Mouse (Mus musculus) forebrain, embryonic 16.5 days (tissue): ENCODE results near the gene Fam155a. TPM values are rescaled to one million over a fixed set of nuclear protein-coding genes. Genes with fewer than 3 reads are reported as not detected.

Source experiments
- ATAC-seq: fragments of 200-750 bp; cut with Nextera tagmentation; 2 replicates; pipeline ENCODE4 v1.8.0; 2017; ENCODE audit warnings: mild to moderate bottlenecking, moderate library complexity
- H3K27ac ChIP-seq: fragments of 300-500 bp; sonication (generic); 2 replicates; pipeline ENCODE4 v1.5.1; 2014; ENCODE audit warnings: low read length, control low read depth
- H3K27me3 ChIP-seq: fragments of 300-500 bp; sonication (generic); replicated peaks from 2 replicates; pipeline ENCODE4 v1.6.1; 2014; ENCODE audit warnings: low read length; ENCODE audit not compliant: control insufficient read depth, insufficient read depth
- H3K36me3 ChIP-seq: fragments of 300-500 bp; sonication (generic); 2 replicates; pipeline ENCODE4 v1.6.1; 2014; ENCODE audit not compliant: control insufficient read depth, insufficient read depth
- H3K4me1 ChIP-seq: fragments of 300-500 bp; sonication (generic); replicated peaks from 2 replicates; pipeline ENCODE4 v1.6.1; 2014; ENCODE audit warnings: low read length; ENCODE audit not compliant: control insufficient read depth, insufficient read depth
- H3K4me2 ChIP-seq: fragments of 300-500 bp; sonication (generic); 2 replicates; pipeline ENCODE4 v1.6.1; 2014; ENCODE audit warnings: mild to moderate bottlenecking, low read length, control low read depth
- H3K4me3 ChIP-seq: fragments of 300-500 bp; sonication (generic); replicated peaks from 2 replicates; pipeline ENCODE4 v1.5.1; 2014; ENCODE audit warnings: mild to moderate bottlenecking, low read length, control low read depth
- H3K9ac ChIP-seq: fragments of 300-500 bp; sonication (generic); replicated peaks from 2 replicates; pipeline ENCODE4 v1.6.1; 2014; ENCODE audit warnings: low read depth, low read length, control low read depth
- H3K9me3 ChIP-seq: fragments of 300-500 bp; sonication (generic); 2 replicates; pipeline ENCODE4 v1.6.1; 2016; ENCODE audit warnings: low read length; ENCODE audit not compliant: control insufficient read depth
- WGBS: fragments of 180-500 bp; shearing (Covaris S2); extraction: QIAGEN DNeasy Blood & Tissue Kit; methylation state at CpG from one replicate; pipeline ENCODE4 v1.1.7; 2014; 5-methylcytosine and 5-hydroxymethylcytosine counted together
- polyA plus RNA-seq: library from polyadenylated mRNA; unstranded; fragments of >200 nt; fragmentation: Nextera tagmentation; extraction: Ambion mirVana; gene quantifications from 2 replicates; pipeline ENCODE4 v1.2.1, GENCODE M21; 2015

Fam155a gene
- polyA plus RNA-seq, 1 experiment from 2014 or later: 17.6 TPM

DNA sequence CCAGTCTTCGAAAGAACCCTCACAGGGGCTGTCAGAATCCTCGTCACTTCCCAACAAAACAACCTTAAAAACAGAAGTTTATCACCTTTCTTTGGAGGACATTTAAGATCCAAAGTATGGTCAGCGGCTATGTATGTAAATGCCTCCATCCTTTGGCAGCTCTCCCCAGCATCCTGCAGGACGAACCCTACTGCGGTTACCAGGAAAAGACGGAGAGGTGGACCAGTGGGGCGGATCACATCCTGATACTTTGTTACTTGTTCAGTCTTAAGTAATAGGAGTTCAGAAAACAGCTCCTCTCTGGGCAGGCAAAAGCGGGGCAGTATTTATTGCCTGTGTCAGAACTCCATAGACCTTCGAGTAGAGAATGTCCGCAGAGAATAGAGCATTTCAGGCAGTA lies 335.5 kb downstream of the Fam155a start:
- no peak overlapping the region for H3K4me3 ChIP-seq
- no peaks in the 10 kb centered on the region for H3K27me3 ChIP-seq
- H3K9ac ChIP-seq: no peak overlapping the region
- H3K27ac ChIP-seq: no peak overlapping the region
- no peaks in the 10 kb centered on the region for H3K9me3 ChIP-seq
- no peak for ATAC-seq
- H3K4me1 ChIP-seq: peaks cover 2% of the 10 kb centered on the region; the same call in 1 of the 2 replicates
- no peaks in the 10 kb centered on the region for H3K36me3 ChIP-seq
- 38% methylated on average over 10 of the region's 10 CpGs for WGBS
- no peak overlapping the region for H3K4me2 ChIP-seq

DNA sequence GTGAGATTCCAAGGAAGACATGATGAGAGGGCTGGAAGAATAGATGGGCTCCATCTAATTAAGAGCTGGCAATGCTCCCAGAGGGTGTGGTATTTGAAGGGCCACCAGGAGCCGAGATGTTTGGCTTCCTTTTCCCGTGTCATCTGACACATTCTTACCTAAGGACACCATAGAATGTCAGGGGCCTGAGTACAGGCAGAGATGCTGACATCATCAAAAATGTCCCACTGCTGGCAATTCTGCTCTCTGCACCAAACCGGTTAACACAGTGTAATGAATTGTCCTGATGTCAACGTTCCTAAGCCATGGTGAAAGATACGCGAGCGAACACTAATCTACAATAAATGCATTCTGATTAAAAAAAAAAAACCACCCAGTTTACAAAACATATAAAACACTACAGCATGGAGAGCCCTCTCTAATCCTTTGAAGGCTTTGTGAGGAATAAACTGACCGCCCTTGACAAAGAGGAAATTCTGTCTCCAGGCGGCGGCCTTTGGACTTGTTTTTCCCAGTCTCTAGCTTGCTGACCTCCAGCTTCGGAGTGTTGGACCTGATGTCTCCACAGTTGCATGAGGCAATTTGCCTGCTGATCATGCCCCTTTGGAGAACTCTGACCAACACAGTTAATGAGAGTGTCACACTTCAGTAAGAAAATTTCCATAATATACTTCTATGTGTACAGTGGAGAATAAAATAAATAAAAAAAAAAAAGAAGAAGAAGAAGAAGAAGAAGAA lies 338.2 kb downstream of the Fam155a start:
- H3K9ac ChIP-seq: no peak overlapping the region
- peaks cover 2% of the 10 kb centered on the region; the same call in 1 of the 2 replicates for H3K4me1 ChIP-seq
- 70% methylated on average over 11 of the region's 11 CpGs for WGBS
- H3K36me3 ChIP-seq: no peaks in the 10 kb centered on the region
- no peaks in the 10 kb centered on the region for H3K27me3 ChIP-seq
- H3K4me2 ChIP-seq: no peak overlapping the region
- H3K27ac ChIP-seq: no peak overlapping the region
- H3K4me3 ChIP-seq: no peak overlapping the region
- ATAC-seq: no peak
- H3K9me3 ChIP-seq: no peaks in the 10 kb centered on the region

DNA sequence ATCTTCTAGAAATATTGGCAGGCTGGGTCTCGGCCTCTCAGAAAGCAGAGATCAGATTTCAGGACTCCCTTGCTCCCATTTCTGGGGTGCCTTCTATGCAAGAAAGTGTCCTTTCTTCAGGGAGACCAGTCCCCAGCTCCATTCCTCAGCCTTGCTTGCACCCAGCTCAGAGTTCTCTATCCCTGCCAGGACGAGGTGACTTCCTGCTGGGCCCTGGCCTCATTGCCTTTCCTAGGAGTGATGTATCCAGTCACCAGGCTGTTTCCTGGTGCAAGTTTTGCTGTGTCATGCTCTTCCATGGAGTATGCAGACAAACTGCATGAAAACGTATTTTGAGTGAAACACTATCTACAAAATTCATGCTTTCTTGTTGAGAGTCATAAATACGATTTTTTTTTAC lies 342.1 kb downstream of the Fam155a start:
- H3K9me3 ChIP-seq: no peaks in the 10 kb centered on the region
- H3K4me1 ChIP-seq: peaks cover 2% of the 10 kb centered on the region; the same call in 1 of the 2 replicates
- no peak overlapping the region for H3K4me2 ChIP-seq
- H3K27me3 ChIP-seq: no peaks in the 10 kb centered on the region
- H3K27ac ChIP-seq: no peak overlapping the region
- H3K36me3 ChIP-seq: no peaks in the 10 kb centered on the region
- H3K9ac ChIP-seq: no peak overlapping the region
- ATAC-seq: no peak
- WGBS: 79% methylated on average over 4 of the region's 4 CpGs
- no peak overlapping the region for H3K4me3 ChIP-seq

DNA sequence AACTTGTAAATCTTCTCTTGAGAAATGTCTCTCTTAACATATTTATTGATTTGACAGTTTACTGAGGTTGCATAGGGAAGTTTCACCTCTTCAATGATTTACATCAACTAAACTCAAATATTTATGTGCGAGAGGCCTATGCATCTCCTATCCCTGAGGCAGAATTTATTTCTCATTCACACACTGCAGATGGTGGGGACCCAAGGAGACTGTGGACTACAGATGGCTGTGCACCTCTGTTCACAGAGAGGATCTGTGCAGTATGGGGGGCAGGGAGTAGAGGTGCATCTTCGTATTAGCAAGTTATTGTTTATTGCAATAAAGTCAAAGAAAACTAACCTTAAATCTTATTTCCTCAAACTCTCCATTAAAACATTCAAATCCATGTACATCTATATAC lies 346.9 kb downstream of the Fam155a start:
- H3K9me3 ChIP-seq: no peaks in the 10 kb centered on the region
- H3K27me3 ChIP-seq: no peaks in the 10 kb centered on the region
- H3K4me3 ChIP-seq: no peak overlapping the region
- no peaks in the 10 kb centered on the region for H3K4me1 ChIP-seq
- no peak overlapping the region for H3K9ac ChIP-seq
- no peaks in the 10 kb centered on the region for H3K36me3 ChIP-seq
- H3K27ac ChIP-seq: no peak overlapping the region
- no peak overlapping the region for H3K4me2 ChIP-seq
- 73% methylated on average over 2 of the region's 2 CpGs for WGBS
- no peak for ATAC-seq

DNA sequence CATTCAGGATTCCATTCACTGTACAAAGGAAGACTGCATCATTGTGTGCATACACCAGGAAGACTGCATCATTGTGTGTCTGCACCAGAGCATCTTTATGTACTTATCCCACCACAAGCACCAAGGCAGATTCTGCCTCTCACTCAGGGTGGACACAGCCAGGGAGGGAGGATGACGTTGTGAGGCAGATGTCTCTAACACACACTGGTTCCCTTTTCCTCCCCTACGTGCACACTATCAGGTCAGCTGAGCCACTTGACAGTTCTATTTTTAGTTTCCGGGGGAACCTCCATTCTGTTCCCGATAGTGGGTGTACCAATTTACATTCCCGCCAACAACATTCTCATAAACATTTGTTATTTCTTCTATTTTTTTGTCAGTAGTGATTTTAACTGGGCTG lies 347.4 kb downstream of the Fam155a start:
- no peaks in the 10 kb centered on the region for H3K4me1 ChIP-seq
- no peak overlapping the region for H3K4me3 ChIP-seq
- H3K4me2 ChIP-seq: no peak overlapping the region
- no peaks in the 10 kb centered on the region for H3K36me3 ChIP-seq
- no peaks in the 10 kb centered on the region for H3K9me3 ChIP-seq
- H3K9ac ChIP-seq: no peak overlapping the region
- WGBS: 69% methylated on average over 5 of the region's 5 CpGs
- H3K27ac ChIP-seq: no peak overlapping the region
- H3K27me3 ChIP-seq: no peaks in the 10 kb centered on the region
- no peak for ATAC-seq

DNA sequence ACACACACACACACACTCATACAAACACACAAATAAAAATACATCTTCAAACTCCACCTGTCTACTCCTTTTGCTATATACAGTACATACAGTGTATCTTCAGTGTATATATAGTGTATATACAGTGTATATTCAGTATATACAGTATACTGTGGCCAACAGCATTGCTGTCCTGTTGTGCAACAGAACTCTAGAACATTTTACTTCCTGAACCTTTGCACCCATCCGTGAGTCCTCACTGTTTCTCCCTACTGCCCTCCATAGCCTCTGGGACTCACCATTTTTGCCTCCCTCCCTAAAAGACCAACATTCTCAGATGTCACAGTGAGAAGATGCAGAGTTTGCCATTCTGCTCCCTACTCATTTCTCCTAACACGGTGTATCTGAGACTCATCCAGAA lies 347.8 kb downstream of the Fam155a start:
- Histone ChIP-seq H3K9ac (no peak overlapping the region), H3K27ac (no peak overlapping the region), H3K4me3 (no peak overlapping the region), H3K36me3 (no peaks in the 10 kb centered on the region), H3K27me3 (no peaks in the 10 kb centered on the region), H3K4me2 (no peak overlapping the region), H3K4me1 (no peaks in the 10 kb centered on the region), H3K9me3 (no peaks in the 10 kb centered on the region)
- no peak for ATAC-seq
- 83% methylated on average over 2 of the region's 2 CpGs for WGBS

DNA sequence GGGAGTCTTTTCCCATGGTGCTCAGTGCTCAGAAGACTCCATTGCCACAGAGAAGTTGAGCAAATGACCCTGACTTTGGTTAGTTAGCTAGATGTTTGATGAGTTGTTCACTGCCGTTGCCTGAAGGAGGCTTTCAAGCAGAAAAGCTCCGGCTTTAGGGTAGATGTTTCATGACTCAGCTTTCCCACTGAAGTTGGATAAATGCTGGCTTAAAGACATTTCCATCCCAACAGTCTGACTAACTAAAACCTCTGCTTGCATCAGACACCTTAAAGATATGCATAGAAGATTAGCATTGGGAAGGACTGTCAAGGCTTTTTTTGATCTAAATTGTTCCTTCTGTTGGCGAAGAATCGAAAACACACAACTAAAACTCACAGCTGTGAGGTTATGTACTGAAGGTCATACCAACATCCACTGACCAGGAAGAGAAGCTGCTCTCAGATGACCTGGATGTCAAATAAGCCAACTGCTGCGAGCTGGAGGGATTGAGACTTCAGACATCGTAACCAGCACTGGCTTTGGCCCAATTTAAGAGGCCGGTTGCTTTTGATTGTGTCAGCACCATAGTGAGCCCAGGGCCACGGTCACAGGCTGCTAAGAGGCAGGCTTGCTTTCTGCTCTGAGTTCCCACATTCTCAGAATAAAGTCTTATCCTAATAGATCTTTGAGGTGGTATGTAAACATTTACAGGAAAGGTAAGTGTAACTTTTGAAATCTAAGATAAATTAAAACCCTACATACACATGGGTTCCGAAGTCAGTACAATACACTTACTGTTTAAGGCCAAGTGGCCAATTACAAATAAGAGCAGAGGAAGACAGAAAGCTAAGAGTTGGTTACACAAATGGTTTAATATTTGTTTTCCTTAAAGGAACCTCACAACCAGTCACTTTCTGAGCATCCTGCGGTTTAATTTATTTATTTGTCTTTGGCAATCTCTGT lies 351.8 kb downstream of the Fam155a start:
- Histone ChIP-seq H3K4me2 (no peak overlapping the region), H3K27ac (no peak overlapping the region), H3K36me3 (no peaks in the 10 kb centered on the region), H3K4me3 (no peak overlapping the region), H3K27me3 (no peaks in the 10 kb centered on the region), H3K4me1 (no peaks in the 10 kb centered on the region), H3K9ac (no peak overlapping the region), H3K9me3 (no peaks in the 10 kb centered on the region)
- 77% methylated on average over 10 of the region's 10 CpGs for WGBS
- ATAC-seq: no peak

DNA sequence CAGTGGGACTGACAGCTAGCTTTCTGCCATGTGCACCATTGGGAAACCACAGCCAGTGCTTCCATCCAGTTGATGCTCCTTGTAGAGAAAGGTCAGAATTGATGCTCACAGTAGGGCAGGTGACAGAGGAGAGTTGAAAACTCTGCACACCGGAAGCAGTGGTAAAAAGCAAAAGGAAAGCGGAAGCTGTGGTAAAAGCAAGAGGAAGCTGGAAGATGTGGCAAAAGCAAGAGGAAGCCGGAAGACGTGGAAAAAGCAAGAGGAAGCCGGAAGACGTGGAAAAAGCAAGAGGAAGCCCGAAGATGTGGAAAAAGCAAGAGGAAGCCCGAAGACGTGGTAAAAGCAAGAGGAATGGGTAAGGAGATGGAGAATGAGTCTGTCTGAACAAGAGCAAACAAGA lies 354.8 kb downstream of the Fam155a start:
- no peaks in the 10 kb centered on the region for H3K9me3 ChIP-seq

DNA sequence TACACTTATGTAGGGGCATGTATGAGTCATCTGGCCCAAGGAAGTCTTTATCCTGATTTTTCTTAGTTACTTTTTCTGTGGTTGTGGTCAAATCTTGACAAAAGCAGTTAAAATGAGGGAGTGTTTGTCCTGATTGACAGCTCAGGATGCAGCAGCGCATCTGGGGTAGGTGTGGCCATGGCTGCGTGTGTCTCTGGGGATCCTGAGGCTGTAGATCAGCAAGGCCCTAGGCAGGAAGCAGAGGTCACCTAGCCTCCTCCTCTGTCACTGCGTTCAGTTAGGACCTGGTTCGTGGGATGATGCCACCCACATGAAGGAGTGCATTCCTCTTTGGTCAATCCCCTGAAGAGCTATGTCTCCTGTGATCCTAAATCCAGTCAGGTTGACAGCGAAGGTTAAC lies 362.5 kb downstream of the Fam155a start:
- Histone ChIP-seq H3K27ac (no peak overlapping the region), H3K4me2 (no peak overlapping the region), H3K27me3 (no peaks in the 10 kb centered on the region), H3K9me3 (no peaks in the 10 kb centered on the region), H3K36me3 (no peaks in the 10 kb centered on the region), H3K9ac (no peak overlapping the region), H3K4me1 (no peaks in the 10 kb centered on the region), H3K4me3 (no peak overlapping the region)
- 72% methylated on average over 5 of the region's 5 CpGs for WGBS
- no peak for ATAC-seq

More for the DNA sequence above, 354.8 kb downstream of the Fam155a start:
- Histone ChIP-seq H3K9ac (no peak overlapping the region), H3K27ac (no peak overlapping the region), H3K27me3 (no peaks in the 10 kb centered on the region), H3K4me1 (no peaks in the 10 kb centered on the region), H3K36me3 (no peaks in the 10 kb centered on the region), H3K4me3 (no peak overlapping the region), H3K4me2 (no peak overlapping the region)
- no peak for ATAC-seq
- WGBS: 92% methylated on average over 9 of the region's 9 CpGs
